In genomic region chr13:58066081-58066495, GRCm38 (mm10) we compare ENCODE assay signal across 9 mouse cellular contexts. TPM values are rescaled to one million over a fixed set of nuclear protein-coding genes. Genes with fewer than 3 reads are reported as not detected.
DNase-seq lines count a peak whose midpoint lies in the region; ATAC-seq and TF ChIP-seq lines count a peak whose summit lies in the region.
"Had no signal": no experiment of that assay in that cellular context is flagged by ENCODE, and none has a peak within 500 bp of the region (broad histone marks: within the 10 kb centered on the region; RNA-seq: fewer than 3 reads in every experiment).

No protein-coding gene starts in this region.

- intact Hi-C loops in heart, postnatal 25 days (cut with DNase I), result loop anchor here (2.0 kb wide), 1 partner anchor 33 kb away; no protein-coding TSS in a partner anchor

- no peak for DNase-seq in heart, postnatal 25 days (ENCODE audit: low spot score)
- peak; percentile 41 for DNase-seq in ovary, adult 18-20 months (ENCODE audit: low spot score)
- no peak for DNase-seq in ovary, postnatal 14 days (ENCODE audit: low spot score)
- no peak for DNase-seq in natural killer cell, adult 2 months (ENCODE audit: low spot score in 2 of 2)
- DNase-seq in right cerebral cortex, postnatal 36 days (ENCODE audit: low spot score in 2 of 2), result no peak

- no peaks in the 10 kb centered on the region for H3K36me3 ChIP-seq in heart, embryonic 11.5 days (ENCODE audit: control insufficient read depth, insufficient read depth, low read length)
- H3K36me3 ChIP-seq in intestine, postnatal 0 days (ENCODE audit: control insufficient read depth, insufficient read depth), result no peaks in the 10 kb centered on the region
- H3K36me3 ChIP-seq in stomach, embryonic 16.5 days (ENCODE audit: control insufficient read depth, insufficient read depth, low read length), result no peaks in the 10 kb centered on the region

- no peak for TF ChIP-seq CTCF in intestine, postnatal 0 days (IDR thresholded peaks at IDR 0.05; ENCODE audit: low read depth)

- H3K4me1 ChIP-seq in heart, embryonic 11.5 days (ENCODE audit: control insufficient read depth, insufficient read depth, low read length), result peaks cover 30% of the 10 kb centered on the region
- 0 out of 2 replicates have a peak, but pooled peaks cover 3% of the 10 kb centered on the region for H3K4me1 ChIP-seq in intestine, postnatal 0 days (replicated peaks; ENCODE audit: control insufficient read depth, insufficient read depth, low read length)
- H3K4me1 ChIP-seq in stomach, embryonic 16.5 days (ENCODE audit: control insufficient read depth, insufficient read depth, low read length), result peaks cover 14% of the 10 kb centered on the region

- H3K4me3 ChIP-seq in heart, embryonic 11.5 days (ENCODE audit: low read depth, low read length), result no peak overlapping the region
- no peak overlapping the region for H3K4me3 ChIP-seq in intestine, postnatal 0 days (ENCODE audit: low read depth, low read length)
- no peak overlapping the region for H3K4me3 ChIP-seq in stomach, embryonic 16.5 days (replicated peaks; ENCODE audit: low read length)

- no peaks in the 10 kb centered on the region for H3K9me3 ChIP-seq in heart, embryonic 11.5 days (replicated peaks; ENCODE audit: control insufficient read depth, low read length)
- no peaks in the 10 kb centered on the region for H3K9me3 ChIP-seq in intestine, postnatal 0 days (ENCODE audit: control insufficient read depth)
- no peaks in the 10 kb centered on the region for H3K9me3 ChIP-seq in stomach, embryonic 16.5 days (replicated peaks; ENCODE audit: control insufficient read depth, low read length)

- H3K27me3 ChIP-seq in heart, embryonic 11.5 days (ENCODE audit: control insufficient read depth, insufficient read depth, low read length), result no peaks in the 10 kb centered on the region
- H3K27me3 ChIP-seq in intestine, postnatal 0 days (replicated peaks; ENCODE audit: control insufficient read depth, insufficient read depth, low read length), result no peaks in the 10 kb centered on the region
- H3K27me3 ChIP-seq in stomach, embryonic 16.5 days (ENCODE audit: control insufficient read depth, insufficient read depth, low read length), result no peaks in the 10 kb centered on the region

- WGBS in heart, embryonic 11.5 days (ENCODE audit: insufficient replicate concordance), result 68% methylated on average over 13 of the region's 13 CpGs
- 54% methylated on average over 13 of the region's 13 CpGs for WGBS in intestine, postnatal 0 days
- 68% methylated on average over 13 of the region's 13 CpGs for WGBS in stomach, embryonic 16.5 days

- H3K9ac ChIP-seq in heart, embryonic 11.5 days (ENCODE audit: low read depth, low read length), result peak overlapping the region; percentile 49; the same call in 1 of the 2 replicates
- no peak overlapping the region for H3K9ac ChIP-seq in intestine, postnatal 0 days (ENCODE audit: low read depth, low read length)
- H3K9ac ChIP-seq in stomach, embryonic 16.5 days (ENCODE audit: low read length), result no peak overlapping the region

- H3K4me2 ChIP-seq in heart, embryonic 11.5 days, result peak overlapping the region; percentile 3; the same call in 1 of the 2 replicates
- no peak overlapping the region for H3K4me2 ChIP-seq in intestine, postnatal 0 days (replicated peaks; ENCODE audit: low read depth)
- no peak overlapping the region for H3K4me2 ChIP-seq in stomach, embryonic 16.5 days (ENCODE audit: low read depth, low read length)

- H3K27ac ChIP-seq in heart, embryonic 11.5 days (ENCODE audit: low read depth, low read length), result peak overlapping the region; percentile 88
- 0 out of 2 replicates have a peak overlapping the region, but pooled peaks have one; percentile 80 for H3K27ac ChIP-seq in intestine, postnatal 0 days (ENCODE audit: low read depth, low read length)
- peak overlapping the region; percentile 72 for H3K27ac ChIP-seq in stomach, embryonic 16.5 days (ENCODE audit: low read length)

- ATAC-seq in heart, embryonic 11.5 days (replicated peaks; ENCODE audit: insufficient number of reproducible peaks, low FRiP score, low TSS enrichment), result no peak
- ATAC-seq in intestine, postnatal 0 days, result no peak
- ATAC-seq in stomach, embryonic 16.5 days (ENCODE audit: insufficient read depth, low FRiP score), result no peak
- ATAC-seq: inflammation-experienced regulatory T-cells, adult 6 months had no signal

RNA-seq across cellular contexts. Expression of gene Klhl3, which starts 47.3 kb away (rescaled TPM):
- polyA plus RNA-seq in heart, embryonic 11.5 days (2014; fragmentation: Nextera tagmentation; extraction: Ambion mirVana), result 3.6 and 4.3 TPM in 2 replicates
- total RNA-seq in heart, postnatal 25 days (2021), result 1 to 10 TPM; 2.6 TPM
- polyA plus RNA-seq in intestine, postnatal 0 days (2015; fragmentation: Nextera tagmentation; extraction: Ambion mirVana), result 0.74 and 0.95 TPM in 2 replicates
- 2.8 and 2.9 TPM in 2 replicates for polyA plus RNA-seq in stomach, embryonic 16.5 days (2015; fragmentation: Nextera tagmentation; extraction: Ambion mirVana)
